Mouse (Mus musculus) left cerebral cortex, postnatal 10 days (tissue): Measurements from ENCODE around the gene Mios. TPM values are rescaled to one million over a fixed set of nuclear protein-coding genes. Genes with fewer than 3 reads are reported as not detected.

Experiments
- DNase-seq, 2 experiments: peaks; one replicate each; pipeline ENCODE4 v3.0.0; 2021 to 2022; ENCODE audit warnings: low spot score in 2 of 2, mixed read lengths in 1 of 2; ENCODE audit errors: extremely low spot score in 1 of 2
- intact Hi-C: fragments of 180-260 bp; cut with DNase I; formaldehyde crosslinking; loops from one replicate; pipeline ENCODE4 v1.15.1; 2025
- total RNA-seq, 2 experiments: library from RNA; stranded (reverse); gene quantifications; 2 replicates each; pipeline ENCODE4 v1.2.3; 2021

Gene Mios
- 10 to 100 TPM; 28.1 to 28.3 TPM for total RNA-seq

DNA sequence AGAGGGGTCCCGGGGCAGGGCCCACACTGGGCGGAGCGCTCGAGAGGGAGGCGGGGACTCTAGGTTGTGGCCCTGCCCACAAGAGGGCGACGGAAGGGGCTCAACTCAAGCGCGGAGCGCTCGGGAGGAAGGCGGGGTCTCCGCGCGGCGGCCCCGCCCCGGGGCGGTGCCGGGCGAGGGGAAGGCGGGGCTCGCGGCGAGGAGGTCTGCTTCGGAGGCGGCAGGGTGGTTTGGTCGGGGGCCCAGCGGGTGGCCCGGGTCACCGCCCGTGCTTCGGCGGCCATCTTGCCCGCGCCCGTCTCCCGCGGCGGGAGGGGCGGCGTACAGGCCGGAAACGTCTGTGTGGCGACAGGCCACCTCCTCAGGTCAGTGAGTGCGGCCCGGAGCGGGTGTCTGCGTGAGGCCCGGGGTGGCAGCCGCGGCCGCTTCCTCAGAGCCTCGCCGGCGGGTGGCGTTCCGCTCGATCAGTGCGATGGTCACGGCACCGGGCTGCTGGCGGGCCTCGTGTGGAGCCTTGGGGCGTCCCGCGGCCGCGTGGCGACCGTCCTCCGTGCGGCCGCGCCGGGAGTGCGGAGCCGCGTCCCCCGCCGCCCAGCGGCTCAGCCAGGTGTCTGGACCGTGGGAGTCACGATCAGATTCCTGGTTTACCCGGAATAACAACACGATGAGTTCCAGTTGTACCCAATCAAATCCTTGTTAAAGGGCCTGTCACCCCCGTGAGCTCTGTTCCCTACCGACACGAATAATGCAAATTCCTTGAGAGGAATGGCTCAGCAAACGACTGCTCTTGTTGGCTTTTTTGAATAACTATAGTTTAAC is at the start of gene Mios:
Gene Mios, plus strand, starts transcription at position 176 of the 819 bp plus-strand sequence.
- DNase-seq = peak; percentile 69 to 93
- intact Hi-C loops = no loop called here

DNA sequence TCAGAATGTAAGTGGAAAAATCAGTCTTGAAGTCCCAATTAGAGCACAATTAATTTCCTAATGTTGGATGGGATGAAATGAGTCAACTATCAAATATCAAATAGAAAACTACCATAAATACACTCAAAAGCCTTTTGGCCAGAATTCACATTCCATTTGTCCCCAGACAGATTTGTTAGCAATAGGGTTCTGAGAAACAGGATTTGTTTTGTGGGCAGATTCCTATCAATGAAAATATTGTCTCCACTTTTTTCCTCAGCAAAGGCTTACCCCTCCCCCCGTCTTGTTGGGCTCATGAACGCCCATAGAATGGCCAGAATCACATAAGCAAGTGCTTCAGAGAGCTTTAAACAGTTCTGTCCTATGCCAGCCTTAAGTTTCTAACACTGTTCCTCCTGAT is 49.0 kb upstream of the Mios start:
- intact Hi-C loops = no loop called here
- no peak for DNase-seq

DNA sequence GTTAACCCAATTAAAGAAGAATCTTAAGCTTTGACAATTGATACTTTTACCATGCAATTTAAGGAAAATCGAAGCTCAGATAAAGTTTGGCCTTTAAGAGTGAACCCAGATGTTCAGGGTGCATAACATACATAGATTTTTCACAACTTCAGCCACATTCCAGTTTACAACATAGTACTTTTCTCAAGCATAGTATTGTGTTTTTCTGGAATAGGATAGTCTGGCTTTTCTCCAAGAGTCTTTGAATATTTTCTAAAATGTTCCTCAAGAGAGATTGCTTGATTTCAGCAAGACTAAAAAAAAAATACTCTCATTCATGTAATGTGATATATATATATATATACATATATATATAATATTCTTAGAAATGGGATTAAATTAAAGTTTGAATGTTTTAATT is 44.3 kb upstream of the Mios start:
- no peak for DNase-seq
- intact Hi-C loops = no loop called here

DNA sequence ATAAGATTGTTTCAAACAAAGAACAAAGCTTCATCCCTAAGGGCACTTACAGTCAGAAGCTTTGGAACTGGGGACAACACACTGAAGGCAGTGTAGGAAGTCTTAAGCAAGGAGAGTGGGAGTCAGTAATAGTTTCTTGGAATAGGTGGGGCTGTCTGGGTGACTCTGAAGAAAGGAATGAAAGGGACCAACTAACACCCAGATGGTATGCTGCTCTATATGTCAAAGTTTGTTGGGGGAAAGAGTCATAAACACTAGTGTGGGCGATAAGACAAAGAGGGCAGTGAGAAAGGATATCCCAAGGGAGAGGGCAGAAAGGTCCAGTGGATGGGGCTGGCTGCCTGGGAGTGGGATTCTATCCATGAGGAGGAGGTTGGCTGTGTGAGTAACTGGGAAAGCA is 36.9 kb upstream of the Mios start:
- intact Hi-C loops = no loop called here
- DNase-seq = no peak

DNA sequence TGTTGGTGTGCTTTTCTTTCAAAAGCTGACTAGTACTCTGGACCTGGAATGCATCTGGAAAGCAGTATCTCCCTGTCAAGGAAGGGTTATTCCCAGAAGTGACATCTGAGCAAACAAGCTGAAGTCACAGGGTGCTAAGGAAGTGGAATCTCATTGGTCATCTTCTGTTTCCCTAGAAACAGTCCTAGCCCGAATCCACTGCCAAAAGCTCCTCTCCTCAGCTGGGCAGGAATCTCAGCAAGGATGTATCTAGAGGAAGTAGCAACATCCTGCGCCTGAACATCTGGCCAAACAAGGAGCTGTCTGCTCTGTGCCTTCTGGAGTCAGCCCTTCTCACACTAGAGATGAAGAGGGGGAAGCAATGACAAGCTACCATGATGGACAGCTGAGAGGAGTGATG is 35.0 kb upstream of the Mios start:
- peak in 1 of 2 experiments; percentile 37 for DNase-seq
- intact Hi-C loops = no loop called here

DNA sequence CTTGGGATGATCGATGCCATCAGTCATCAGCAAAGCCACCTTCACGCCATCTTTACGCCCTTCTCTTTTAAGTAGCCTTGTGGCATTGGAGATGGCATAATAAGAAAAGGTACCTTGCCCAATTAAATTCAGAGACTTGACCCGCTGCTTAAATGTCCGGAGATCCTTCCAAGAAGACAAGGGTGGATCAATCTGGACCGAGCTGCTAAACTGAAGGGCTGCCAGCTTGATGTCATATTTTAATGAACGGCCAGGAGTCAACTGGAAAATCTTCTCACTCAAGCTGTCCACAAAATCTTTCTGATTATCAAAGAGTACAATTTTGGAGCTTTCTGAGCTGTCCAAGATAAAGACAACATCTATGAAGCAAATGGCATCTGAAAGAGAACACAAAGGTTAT is 33.7 kb upstream of the Mios start:
- DNase-seq = no peak
- intact Hi-C loops = no loop called here

DNA sequence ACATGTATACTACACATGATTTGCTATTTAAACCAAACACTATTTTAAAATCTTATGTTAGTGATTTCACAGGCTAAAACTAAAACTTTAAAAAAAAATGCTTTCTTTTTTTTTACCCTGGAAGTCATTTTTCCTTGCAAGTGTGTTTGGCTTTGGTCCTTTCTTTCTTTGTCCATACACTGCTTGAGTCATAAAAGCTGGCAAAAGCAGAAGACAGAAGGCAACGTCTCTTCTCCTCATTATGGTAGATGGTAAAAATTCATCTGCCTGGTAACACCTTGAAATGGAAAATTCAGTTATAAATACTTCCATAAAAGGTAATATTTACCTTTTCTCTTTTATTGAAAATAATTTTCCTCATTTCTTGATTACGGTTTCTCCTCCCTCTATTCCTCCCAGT is 32.9 kb upstream of the Mios start:
- intact Hi-C loops = no loop called here
- DNase-seq = no peak

DNA sequence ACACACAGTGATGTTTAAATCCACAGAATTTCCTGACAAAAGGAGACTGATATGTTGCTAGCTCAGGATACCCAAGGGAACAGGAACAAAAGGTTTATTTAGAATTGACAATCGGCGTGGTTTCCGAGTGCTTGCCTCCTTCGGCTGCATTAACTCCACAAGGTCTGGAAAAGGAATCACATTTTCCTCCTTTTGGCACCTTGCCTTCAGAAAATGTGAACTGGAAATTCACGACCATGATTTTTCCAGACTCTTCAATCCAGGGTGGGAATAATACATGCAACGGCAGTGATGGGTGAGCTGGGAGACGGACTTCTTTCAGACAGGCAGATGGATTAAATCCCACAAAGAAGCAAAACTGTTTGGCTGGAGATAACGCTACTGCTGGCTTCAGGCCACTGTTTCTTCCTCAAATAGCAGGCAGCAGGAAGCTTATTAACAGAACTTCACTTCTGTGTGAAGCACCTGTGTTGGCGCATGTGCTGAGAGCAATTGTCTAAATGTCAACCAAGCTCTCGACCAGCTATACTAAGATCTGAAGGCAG is 30.6 kb upstream of the Mios start:
- intact Hi-C loops = no loop called here
- peak in 1 of 2 experiments; percentile 20 for DNase-seq

DNA sequence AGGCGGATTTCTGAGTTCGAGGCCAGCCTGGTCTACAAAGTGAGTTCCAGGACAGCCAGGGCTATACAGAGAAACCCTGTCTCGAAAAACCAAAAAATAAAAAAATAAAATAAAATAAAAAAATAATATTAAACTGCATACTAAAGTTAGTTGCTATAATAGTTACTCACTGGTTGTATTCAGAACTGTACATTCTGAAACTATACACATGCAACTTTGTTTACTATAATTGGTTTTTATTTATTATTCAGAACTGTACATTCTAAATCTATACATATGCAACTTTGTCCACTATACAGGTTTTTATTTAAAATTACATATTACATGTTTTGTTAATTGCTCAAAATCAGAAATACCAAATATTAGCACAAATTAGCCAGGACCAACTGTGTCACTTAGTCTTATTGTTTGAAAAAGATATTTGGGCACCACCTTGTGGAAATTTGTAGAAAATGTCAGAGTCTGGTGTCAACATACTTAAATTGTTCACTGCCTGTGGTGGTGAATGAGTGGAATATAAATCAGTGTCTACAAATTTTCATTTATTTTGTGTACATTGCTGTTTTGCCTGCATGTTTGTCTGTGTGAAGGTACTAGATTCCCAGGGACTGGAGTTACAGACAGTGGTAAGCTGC is 20.3 kb upstream of the Mios start:
- DNase-seq = peak in 1 of 2 experiments; percentile 38
- intact Hi-C loops = loop anchor here (2.0 to 10.0 kb wide), 2 partner anchors 344 to 456 kb away; partner anchors contain the start of gene C1galt1

DNA sequence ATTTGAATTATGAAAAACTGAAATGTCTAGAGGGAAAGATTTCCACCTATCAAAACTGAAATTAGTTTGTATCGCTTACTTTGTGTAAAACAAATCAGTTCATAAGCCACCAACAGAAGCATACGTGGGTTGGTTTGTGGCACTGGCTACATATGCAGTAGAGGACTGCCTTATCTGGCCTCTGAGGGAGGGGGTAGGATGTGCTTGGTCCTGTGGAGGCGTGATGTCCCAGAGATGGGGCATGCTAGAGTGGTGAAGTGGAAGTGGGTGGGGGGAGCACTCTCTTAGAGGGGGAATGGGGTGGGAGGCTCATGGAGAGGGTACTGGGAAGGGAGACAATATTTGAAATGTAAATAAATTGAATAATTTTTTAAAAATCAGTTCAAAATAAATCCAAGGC is 19.1 kb upstream of the Mios start:
- intact Hi-C loops = loop anchor here (2.0 to 10.0 kb wide), 2 partner anchors 345 to 457 kb away; partner anchors contain the start of gene C1galt1
- no peak for DNase-seq

DNA sequence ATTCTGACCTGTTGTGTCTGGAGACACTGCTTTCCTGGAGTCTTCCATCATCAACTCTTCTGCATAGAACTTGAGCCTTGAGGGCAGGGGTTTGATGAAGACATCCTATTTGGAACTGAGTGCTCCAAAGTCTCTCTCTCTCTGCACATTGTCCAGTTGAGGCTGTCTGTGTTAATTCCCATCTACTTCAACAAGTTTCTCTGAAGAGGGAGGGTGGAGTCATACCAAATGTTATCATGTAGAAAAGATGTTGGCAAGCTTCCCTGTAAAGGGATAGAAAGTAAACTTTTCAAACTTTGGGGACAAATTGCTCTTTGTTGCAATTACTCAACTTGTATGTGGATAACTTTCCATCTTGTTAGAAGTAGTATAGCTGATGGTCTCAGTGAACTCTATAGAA is 16.5 kb upstream of the Mios start, which contains the start of gene Col28a1:
Gene Col28a1, minus strand, starts transcription at position 101 of the 400 bp plus-strand sequence.
- intact Hi-C loops = no loop called here
- DNase-seq = no peak

DNA sequence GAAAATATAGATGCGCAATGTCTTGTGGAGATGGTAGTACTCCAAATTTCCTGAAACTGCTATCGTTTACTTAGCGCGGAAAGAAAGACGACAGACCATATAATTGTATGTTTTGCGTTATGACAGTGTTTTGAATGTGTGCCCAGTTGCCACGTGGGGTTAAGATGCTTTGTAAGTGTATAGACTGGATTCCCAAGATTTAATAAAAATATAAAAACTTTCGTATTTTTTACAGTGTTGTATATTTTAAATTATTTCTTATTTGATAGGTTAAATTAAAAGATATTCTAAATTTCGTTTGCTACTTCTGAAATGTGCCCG is 804 bp downstream of the Mios start:
- intact Hi-C loops = no loop called here
- peak in 1 of 2 experiments; percentile 26 for DNase-seq

DNA sequence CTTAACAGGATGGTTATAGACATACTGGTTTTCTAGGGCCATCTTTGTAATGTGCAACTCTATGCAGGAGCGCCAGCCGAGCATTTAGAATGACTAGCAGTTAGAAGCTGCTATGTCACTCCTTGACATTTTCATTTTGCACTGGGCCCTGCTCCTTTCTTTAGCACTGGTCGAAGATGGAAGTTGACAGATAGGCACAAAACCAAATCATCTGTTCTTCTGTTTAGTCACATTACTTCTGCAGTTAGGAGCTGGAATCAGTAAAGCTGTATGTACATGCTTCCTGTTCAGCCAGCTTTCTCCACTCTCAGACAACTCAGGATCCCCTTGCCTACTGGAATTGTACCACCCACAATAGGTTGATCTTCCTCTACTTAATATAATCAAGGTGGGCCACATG is 1.6 kb downstream of the Mios start:
- DNase-seq = no peak
- intact Hi-C loops = no loop called here

DNA sequence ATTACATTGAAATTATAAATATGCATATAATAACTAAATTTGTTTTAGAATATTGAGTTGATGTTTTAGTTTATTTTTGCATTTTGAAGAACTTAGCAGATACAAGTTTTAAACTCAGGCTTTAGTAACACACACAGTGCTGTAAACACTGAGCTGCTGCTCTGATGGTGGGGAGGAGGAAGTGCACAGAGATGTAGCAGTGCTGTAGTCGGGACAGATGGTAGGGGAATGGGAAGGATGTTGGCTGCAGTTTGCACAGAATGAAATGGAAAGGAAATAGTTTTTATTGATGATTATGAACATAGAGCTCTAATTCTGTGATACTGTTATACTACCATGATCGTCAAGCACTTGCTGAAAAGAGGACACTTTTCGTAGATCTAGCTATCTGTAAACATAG is 18.0 kb downstream of the Mios start:
- no peak for DNase-seq
- intact Hi-C loops = no loop called here

DNA sequence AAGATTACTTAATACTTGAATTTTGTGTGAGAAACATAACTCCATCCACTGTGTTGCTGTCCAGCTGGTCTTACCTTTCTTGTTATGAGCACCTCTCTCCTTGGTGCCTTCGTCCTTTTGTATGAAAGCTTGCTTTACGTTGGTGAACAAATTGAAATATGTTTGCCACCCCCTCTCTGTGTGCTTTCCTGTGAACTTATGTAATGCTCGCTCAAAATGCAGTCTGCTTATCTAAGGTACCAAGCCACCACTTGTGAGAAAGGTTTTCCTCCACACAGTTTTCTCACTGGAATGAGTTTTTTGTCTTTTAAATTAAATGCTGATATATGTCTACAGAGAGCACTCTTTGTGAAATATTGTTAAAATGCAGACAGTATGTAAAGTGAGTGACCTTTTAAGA is 19.6 kb downstream of the Mios start:
- no peak for DNase-seq
- intact Hi-C loops = no loop called here

DNA sequence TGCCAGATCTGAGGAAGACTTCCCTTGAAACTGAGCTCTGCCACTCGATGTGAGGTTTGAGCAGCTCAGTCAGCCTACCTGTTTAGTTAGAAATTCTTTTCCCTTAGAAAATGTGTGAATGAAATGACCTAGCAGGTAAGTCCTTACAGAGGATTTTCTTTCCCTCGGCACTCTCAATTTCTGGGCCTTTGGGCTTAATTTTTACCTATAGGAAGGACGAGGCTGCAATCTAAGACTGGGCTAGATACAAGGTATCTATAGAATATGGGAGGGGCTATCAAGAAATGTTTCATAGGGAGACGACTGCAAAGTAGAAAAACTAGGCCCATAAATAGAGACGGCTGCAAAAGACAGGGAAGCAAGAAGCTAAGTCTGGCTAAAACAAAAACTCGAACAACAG is 49.3 kb downstream of the Mios start:
- DNase-seq = no peak
- intact Hi-C loops = no loop called here

DNA sequence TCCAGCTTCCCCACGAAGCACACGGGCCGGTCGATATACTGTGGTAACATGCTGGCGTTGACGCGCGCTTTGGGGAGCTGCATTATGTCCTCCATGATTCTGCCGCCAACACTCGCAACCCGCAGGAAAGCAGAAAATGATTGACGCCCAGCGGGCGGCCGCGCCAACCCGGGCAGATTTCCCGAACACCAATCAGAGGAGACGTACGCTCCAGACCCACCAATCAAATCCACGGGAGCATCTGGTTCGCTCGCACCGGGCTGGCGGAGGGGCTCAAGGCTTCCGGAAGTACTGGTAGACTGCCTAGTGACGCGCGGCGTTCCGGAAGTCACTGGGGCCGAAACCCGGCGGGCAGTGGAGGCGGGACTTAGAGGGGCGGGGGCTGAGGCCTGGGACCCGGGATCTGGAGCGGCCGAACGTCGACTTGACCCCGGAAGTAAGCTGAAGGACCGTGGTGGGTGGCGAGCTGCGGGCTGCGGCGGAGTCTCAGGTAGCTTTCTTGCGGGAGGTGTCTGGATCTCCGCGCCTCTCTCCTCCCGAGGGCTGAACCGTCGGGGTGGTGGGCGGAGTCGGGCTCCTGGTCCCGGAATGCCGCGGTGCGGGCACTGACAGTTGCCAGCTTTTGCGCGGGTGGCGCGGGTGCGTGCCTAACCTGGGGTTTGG is 50.1 kb downstream of the Mios start, which contains the start of the genes Rpa3, Umad1 and Gm45062:
Gene Rpa3, minus strand, starts transcription at position 170 of the 663 bp plus-strand sequence.
Gene Umad1, plus strand, starts transcription at position 285 of the 663 bp plus-strand sequence.
Gene Gm45062, plus strand, starts transcription at position 447 of the 663 bp plus-strand sequence.
- intact Hi-C loops = no loop called here

DNA sequence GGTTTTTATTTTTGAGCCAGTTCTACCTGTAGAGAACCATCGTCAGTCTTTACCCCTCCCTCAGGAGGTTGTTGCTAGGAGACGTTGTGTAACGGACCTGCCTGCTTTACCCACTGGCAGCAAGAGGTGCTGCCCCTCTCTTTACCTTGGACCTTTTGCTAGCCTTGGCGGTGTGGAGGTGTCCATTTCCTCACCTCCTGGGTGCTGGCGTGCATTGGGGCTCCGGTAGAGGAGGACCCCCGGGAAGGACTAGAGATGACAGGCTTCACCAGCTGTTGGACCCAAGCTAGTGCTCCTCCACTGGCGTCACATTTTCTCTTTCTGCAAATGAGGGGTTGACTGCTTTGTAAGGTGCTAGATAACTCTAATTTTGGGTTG is 50.6 kb downstream of the Mios start:
- DNase-seq = peak; percentile 26 to 36
- intact Hi-C loops = loop anchor here (10.0 kb wide), 1 partner anchor 575 kb away; no protein-coding TSS in a partner anchor

More for the DNA sequence above, 50.1 kb downstream of the Mios start, which contains the start of the genes Rpa3, Umad1 and Gm45062:
- peak; percentile 98 for DNase-seq

DNA sequence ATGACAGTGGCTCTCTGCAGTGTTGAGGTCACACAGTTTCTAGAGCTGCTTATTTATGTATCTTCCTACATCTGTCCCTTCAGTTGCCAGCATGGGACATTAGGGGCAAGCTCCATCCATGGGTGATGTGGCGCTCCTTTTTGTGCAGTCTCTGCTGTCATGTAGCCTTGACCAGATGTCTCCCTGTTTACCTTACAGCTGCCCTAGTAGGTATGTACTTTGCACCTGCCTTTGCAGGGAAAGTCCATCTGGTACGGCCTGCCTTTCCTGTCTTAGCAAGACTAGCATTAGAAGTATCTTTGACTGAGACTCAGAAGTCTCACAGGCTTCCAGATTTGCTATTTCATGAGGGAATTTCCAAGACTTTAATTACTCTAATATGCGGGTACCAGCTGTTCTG is 62.0 kb downstream of the Mios start:
- no peak for DNase-seq
- intact Hi-C loops = loop anchor here (5.0 kb wide), 1 partner anchor 466 kb away; no protein-coding TSS in a partner anchor
